Mouse (Mus musculus) gastrocnemius, postnatal 10 days (tissue): Measurements from ENCODE around the gene Ttc19. TPM values are rescaled to one million over a fixed set of nuclear protein-coding genes. Genes with fewer than 3 reads are reported as not detected.

Experiments
- DNase-seq: peaks from one replicate; pipeline ENCODE4 v3.0.0; 2021; ENCODE audit warnings: mixed read lengths
- long read RNA-seq, 2 experiments: library from polyadenylated mRNA; stranded (forward); transcript quantifications; one replicate each; pipeline ENCODE4 v2.0.0; 2021
- total RNA-seq, 2 experiments: library from RNA; stranded (reverse); gene quantifications; 2 replicates each; pipeline ENCODE4 v1.2.3; 2021

The Ttc19 gene
- 10 to 100 TPM; 21.3 to 23.0 TPM for total RNA-seq
- long read RNA-seq, experiment 1, transcript Ttc19-201 (10 exons, 3,410 nt), result major isoform, 17 of 25 reads
- long read RNA-seq, experiment 1, partial matches to known transcripts, result 1 of 25 reads
- long read RNA-seq, experiment 1, other reads (novel, unspliced or antisense), result 4 of 25 reads
- long read RNA-seq, experiment 2, transcript Ttc19-201 (10 exons, 3,410 nt), result major isoform, 37 of 45 reads
- long read RNA-seq, experiment 2, partial matches to known transcripts, result 1 of 45 reads
- long read RNA-seq, experiment 2, other reads (novel, unspliced or antisense), result 6 of 45 reads

- peak; percentile 97 for DNase-seq
These were observed at the start of gene Ttc19, which contains the start of gene Zswim7 for GRCm38 (mm10) chr11:62280675-62281600. Gene Ttc19 (plus strand): TSS chr11:62281473. Gene Zswim7 (minus strand): TSS chr11:62281375.

- no peak for DNase-seq
These were observed 40.5 kb upstream of the Ttc19 start for GRCm38 (mm10) chr11:62240631-62241261.

GRCm38 (mm10) chr11:62243871-62244270 is 37.4 kb upstream of the Ttc19 start:
- no peak for DNase-seq

- DNase-seq, result no peak
These were observed 36.8 kb upstream of the Ttc19 start for GRCm38 (mm10) chr11:62244471-62244870.

GRCm38 (mm10) chr11:62247759-62248400 is 33.4 kb upstream of the Ttc19 start:
- DNase-seq, result no peak

DNA sequence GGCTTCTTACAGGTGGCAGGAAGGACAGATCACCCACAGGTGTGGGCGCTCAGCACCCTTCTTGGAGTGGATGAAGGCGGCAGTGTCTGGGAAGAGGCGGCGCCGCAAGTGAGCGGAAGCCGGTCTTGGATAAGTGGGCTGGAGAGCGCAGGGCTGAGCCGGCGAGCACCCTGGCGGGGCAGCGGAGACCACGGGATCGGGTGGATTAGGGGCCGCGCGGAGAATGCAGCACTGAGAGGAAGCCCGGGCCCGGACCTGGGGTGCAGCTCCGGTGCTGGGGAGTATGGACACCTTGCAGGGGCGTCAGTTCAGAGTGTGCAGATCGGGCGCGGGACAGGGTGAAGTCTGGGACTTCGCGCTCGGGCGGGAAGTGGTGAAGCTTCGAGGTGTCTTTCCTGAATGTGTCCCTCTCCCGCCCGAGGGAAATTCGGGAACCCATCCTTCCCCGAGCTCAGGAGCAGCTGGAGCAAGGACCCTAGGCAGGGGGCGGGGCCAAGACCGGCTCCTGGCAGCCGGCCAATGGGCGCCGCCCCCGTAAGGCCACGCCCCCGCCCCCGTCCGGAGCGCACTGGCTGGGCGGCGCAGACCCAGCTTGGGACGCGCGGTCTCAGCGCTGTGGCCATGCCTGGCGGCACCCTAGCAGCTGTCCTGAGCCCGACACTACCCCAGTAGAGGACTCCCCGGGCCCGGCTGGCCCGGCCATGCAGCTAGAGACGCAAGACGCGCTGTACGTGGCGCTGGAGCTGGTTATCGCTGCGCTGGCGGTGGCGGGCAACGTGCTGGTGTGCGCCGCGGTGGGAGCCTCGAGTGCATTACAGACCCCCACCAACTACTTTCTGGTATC is 32.6 kb upstream of the Ttc19 start, which contains the start of gene Adora2b:
Adora2b (plus strand) TSS at position 584 of the 844 bp plus-strand sequence.
- peak; percentile 76 for DNase-seq

- DNase-seq, result peak; percentile 26
These were observed 31.8 kb upstream of the Ttc19 start for GRCm38 (mm10) chr11:62249266-62250037.

GRCm38 (mm10) chr11:62251047-62251446 is 30.2 kb upstream of the Ttc19 start:
- no peak for DNase-seq

- no peak for DNase-seq
These were observed 27.9 kb upstream of the Ttc19 start for GRCm38 (mm10) chr11:62253380-62253779.

DNA sequence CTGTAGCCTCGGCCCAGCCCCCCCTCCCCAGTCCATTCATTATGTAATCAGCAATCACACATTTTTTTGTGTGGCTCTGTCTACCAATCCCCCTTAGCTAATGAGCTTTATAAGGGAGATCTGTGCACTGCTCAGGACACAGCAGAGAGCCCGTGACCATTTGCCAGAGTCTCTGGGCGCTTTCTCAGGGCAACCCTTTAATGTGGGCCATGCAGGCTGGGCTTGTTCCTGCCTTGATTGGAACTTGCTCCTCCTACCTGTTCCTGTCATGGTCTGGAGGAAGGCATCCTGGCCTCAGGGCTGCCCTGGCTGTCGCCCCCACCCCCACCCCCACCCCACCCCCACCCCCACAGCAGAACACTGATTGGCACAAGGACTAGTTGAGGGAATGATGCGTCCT is 22.1 kb upstream of the Ttc19 start:
- no peak for DNase-seq

DNA sequence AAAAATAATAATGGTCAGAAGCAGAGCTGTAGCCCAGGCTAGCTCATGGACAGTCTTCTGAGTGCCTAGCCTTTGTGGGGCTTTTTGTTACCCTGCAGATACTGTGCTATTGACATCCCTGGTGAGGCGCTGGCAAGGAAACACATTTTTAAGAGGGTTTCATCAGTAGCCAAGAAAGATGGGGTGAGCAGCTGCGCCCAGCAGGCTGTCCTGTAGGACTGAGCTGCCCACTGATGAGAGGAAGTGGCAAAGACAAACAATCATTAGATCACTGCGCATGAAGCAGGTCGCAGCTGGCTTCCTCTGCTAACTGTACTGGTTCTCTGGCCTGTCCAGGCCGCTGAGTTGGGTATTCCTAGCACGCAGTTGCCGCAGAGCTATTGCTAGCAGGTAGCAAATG is 17.7 kb upstream of the Ttc19 start:
- DNase-seq, result no peak

GRCm38 (mm10) chr11:62264018-62264417 is 17.3 kb upstream of the Ttc19 start:
- DNase-seq, result no peak

DNA sequence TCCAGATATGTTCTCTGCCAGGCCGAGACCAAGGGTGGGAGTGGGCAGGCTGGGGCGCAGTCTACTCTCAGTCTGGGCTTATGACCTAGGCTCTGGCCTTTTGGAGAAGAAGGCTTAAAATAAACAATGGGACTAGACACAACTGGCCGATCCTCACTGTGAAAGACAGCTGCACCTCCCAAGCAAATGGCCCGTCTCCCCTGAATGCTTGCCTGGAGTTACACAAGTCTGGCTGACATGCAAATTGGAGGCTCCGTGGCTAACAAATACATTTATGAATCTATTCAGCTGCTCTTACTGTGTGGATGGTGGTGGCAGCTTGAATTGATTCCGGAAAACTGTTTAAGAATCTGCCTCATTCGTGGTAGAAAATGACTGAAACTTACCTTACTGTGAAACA is 15.6 kb upstream of the Ttc19 start:
- no peak for DNase-seq

GRCm38 (mm10) chr11:62266466-62267214 is 14.6 kb upstream of the Ttc19 start:
- no peak for DNase-seq

- DNase-seq, result no peak
These were observed 12.9 kb upstream of the Ttc19 start for GRCm38 (mm10) chr11:62268381-62268780.

DNA sequence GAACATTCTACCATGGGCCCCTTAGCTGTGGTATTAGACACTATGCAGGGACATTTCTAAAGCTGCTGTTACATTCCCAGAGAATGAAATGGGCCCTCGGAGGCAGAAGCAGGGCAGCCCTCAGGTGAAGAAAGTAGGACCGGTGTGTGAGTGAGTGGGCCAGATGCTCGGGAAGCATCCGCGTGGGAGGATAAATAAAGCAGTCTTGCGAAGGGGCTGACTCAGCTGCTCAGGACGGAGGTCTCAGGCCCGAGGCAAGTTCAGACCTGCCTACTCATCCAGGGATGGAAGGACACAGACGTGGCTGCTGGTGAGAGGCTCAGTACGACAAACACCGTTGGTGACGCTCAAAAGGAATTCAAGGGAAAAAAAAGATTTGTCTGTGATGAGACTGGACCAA is 12.2 kb upstream of the Ttc19 start:
- DNase-seq, result no peak

GRCm38 (mm10) chr11:62270851-62271250 is 10.4 kb upstream of the Ttc19 start:
- DNase-seq, result no peak

GRCm38 (mm10) chr11:62277086-62277485 is 4.2 kb upstream of the Ttc19 start:
- DNase-seq, result no peak

DNA sequence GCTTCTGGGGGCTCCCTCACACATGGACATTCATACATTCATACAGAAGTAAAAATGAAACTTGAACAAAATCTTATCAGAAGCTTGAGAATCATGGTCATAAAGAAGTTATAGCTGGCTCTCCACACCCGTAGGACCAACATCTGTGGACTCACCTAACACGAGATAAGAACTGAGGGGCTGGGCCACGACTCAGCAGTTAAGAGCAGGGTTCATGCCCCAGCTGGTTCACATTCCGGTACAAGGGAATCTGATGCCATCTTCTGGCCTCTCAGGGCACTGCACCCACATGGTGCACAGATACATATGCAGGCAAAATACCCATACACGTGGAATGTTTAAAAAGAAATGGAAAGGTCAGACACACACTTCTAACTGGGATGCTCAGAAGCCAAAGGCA is 3.2 kb upstream of the Ttc19 start:
- peak; percentile 72 for DNase-seq

DNA sequence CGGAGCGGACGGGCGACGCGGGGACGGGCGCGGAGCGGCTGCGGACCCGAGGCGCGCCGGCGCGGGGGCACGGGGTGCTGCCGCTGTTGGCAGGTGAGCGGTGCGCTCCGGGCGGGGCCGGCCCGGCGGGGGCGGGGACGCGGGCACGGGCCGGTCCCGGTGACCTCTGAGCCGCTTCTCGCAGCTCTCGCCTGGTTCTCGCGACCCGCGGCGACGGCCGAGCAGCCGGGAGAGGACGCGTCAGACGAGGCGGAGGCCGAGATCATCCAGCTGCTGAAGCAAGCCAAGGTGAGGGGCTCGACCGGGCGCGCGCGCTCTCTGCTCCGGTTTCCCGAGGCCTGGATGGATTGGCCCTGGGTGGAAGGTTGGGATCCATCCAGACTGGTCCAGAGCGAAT is 326 bp downstream of the Ttc19 start:
- peak; percentile 66 for DNase-seq
